Mouse (Mus musculus): Measurements from ENCODE around the gene Cmtm1.
"Not testable (repeated sequence)": the region's sequence is repeated elsewhere in the genome, so short reads cannot be mapped to it uniquely, and the experiment has no call there.

The Cmtm1 gene

DNA sequence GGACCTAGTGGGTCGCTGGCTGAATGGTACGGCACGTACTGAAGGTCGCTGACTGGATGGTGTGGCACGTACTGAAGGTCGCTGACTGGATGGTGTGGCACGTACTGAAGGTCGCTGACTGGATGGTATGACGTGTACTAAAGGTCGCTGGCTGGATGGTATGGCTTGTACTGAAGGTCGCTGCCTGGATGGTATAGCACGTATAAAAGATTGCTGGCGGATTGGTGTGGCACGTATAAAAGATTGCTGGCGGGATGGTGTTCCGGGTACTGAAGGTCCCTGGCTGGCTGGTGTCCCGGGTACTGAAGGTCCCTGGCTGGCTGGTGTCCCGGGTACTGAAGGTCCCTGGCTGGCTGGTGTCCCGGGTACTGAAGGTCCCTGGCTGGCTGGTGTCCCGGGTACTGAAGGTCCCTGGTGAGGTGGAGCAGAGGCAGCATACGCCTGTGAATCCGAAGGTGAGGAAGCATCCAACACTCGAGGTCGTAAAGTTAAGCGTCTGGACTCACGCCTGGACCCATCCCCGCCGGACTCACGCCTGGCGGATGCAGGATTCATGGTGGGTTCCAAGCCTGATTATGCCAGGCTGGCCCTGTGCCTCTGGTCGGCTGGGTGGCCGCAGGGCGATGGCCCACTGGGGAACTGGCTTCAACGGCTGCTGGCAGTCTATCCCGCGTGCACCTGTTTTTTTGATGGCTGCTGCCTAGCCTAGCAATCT is at the start of gene Cmtm1, which contains the start of gene Gm45711:
TSS of gene Cmtm1 (minus strand) at position 705 of the 715 bp plus-strand sequence.
TSS of gene Gm45711 (minus strand) at position 641 of the 715 bp plus-strand sequence.
- not testable (repeated sequence) for DNase-seq

- no peak for DNase-seq
These were observed 48.7 kb upstream of the Cmtm1 start for GRCm38 (mm10) chr8:104358637-104359036.

DNA sequence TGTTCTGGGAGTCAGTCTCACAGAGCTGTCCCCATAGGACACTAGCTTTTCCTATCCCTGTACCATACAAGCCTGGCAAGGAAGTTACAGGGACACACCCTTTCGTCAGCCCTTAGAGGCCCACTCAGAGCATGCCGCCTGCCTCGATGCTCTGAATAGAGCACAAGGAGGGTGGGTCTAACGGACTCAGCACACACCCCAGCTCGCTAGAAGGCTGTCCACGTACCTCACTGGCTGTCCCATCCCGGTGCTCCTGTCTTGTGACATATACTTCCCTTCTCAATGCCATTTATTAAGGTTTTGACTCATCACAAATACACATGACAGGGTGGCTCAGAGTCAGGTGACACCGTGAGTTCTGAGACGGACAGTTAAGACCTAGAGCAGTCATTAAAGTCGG is 44.6 kb upstream of the Cmtm1 start:
- DNase-seq, result no peak

GRCm38 (mm10) chr8:104353186-104353585 is 43.2 kb upstream of the Cmtm1 start:
- no peak for DNase-seq

GRCm38 (mm10) chr8:104350047-104350446 is 40.1 kb upstream of the Cmtm1 start:
- DNase-seq, result no peak

DNA sequence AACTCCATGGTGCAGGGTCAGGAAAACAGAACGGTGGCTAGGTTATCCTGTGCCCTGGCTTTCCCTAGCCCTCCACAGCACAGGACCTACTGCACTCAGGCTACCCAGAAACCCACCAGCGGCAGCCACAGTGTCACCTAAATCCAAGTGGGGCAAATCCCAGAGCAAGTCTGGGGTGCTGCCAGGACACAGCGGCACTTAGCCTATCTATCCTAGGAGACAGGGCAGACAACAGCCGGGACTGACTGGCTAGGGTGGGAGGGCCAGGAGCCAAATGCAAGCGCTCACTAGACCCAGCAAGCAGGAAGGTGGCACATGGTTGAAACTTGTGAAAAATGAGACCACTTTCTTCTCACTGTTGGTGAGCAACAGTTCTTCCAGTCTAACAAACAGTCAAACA is 39.0 kb upstream of the Cmtm1 start:
- no peak for DNase-seq

DNA sequence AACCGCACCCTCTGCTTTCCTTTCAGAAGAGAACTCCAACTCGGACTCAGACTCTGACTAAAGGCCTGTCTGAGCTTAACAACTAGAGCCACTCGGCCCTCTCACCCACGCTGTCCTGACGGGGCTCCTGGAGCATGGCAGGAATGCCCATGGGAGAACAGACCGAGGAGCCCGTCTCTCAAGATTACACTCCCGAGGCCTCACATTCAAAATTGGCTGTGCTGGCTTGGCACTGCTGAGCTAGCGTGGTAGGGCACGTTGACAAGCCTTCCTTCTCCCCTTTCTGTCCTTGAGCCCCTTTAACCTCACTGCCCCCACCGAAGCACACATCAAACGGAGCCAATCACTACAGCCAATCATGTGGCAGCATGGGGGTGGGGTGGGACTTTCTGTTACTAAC is 36.8 kb upstream of the Cmtm1 start:
- DNase-seq, result no peak

DNA sequence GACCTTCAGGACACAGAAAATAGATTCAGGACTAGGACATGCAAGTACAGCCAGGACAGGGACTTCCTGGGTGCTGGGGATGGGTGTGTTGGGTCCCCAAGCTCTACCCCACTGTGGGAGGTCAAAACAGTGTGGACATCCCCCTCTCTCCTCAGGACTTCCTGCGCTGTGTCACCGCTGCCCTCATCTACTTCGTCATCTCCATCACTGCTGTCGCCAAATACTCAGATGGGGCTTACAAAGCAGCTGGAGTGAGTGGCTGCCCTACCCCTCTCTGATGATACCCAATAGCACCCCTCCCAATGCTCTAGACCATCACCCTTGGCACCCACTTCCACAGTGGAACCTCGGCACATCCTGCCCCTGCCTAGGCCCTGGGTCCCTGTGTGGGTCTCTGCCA is 34.7 kb upstream of the Cmtm1 start:
- no peak for DNase-seq

- peak; percentile 85 to 86 for DNase-seq
These were observed 34.0 kb upstream of the Cmtm1 start for GRCm38 (mm10) chr8:104343957-104344356.

DNA sequence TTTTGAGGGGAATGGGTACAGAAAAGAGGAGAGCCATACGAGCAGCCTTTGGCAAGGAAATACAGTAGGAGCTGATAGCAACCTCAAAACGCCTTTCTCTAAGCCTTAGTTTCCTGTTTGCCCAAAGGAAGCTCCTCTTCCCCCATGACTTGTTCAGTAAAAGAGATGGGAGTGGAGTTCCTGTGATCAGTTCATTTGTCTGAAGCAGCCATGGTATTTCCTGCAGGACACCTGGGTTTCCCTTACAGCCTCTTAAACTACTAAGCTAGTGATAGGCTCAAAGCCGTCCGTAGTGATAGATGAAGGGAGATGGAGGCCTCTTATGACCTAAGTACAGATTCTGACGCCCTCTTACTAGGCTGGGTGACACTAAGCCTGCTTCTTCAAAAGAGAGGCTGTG is 32.5 kb upstream of the Cmtm1 start:
- DNase-seq, result no peak

- DNase-seq, result no peak
These were observed 31.7 kb upstream of the Cmtm1 start for GRCm38 (mm10) chr8:104341678-104342077.

- no peak for DNase-seq
These were observed 31.2 kb upstream of the Cmtm1 start for GRCm38 (mm10) chr8:104341106-104341561.

GRCm38 (mm10) chr8:104340233-104341105 is 30.5 kb upstream of the Cmtm1 start:
- DNase-seq, result peak; percentile 85 to 87

DNA sequence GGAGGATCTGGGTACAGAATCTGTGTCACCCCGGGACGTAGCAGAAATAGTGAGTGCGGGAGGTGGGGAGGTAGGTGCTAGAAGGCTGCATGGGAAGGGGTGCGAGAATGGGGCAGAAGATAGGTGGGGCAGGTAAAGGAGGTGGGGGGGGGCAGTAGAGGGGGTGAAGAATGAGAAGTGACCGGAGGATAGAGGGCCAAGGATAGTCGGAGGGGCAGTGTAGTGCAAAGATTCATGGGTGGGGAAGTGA is 30.0 kb upstream of the Cmtm1 start:
- DNase-seq, result no peak

DNA sequence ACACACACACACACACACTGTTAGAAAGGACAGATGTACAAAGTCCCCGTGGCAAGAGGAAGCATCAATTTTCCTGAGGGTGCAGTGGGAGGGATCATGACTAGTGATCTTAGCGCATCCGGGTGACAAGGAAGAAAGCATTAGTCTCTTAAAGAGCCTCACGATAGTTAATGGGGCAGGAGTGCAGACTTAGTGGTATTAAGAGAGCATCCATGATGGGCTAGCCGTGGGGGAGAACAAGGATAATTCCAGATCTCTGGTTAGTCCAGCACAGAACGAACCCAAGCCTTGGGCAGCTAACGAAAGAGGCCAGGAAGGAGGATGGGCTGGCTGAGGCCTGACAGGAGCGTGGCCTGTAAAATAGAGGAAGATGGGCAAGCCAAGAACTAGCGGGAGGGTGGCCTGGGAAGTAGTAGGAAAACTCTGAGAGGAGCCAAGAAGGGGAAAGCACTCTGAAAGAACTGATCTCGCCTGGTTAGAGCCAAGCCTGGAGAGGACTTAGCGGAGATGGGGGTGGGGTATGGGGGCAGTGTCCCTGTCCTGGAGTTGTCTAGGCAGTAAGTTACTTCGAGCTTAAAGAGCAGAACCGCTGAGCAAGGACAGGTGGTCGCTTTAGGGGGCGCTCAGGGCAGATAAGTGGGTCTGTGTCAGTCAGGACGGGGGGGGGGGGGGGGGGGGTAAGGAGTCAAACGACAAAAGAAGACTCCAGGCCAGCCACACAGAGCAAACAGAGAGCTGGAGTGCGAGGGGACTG is 29.5 kb upstream of the Cmtm1 start, which contains the start of gene Cmtm3:
TSS of gene Cmtm3 (plus strand) at position 182 of the 754 bp plus-strand sequence.
- no peak for DNase-seq

- peak; percentile 50 to 51 for DNase-seq
These were observed 27.9 kb upstream of the Cmtm1 start for GRCm38 (mm10) chr8:104337890-104338289.

DNA sequence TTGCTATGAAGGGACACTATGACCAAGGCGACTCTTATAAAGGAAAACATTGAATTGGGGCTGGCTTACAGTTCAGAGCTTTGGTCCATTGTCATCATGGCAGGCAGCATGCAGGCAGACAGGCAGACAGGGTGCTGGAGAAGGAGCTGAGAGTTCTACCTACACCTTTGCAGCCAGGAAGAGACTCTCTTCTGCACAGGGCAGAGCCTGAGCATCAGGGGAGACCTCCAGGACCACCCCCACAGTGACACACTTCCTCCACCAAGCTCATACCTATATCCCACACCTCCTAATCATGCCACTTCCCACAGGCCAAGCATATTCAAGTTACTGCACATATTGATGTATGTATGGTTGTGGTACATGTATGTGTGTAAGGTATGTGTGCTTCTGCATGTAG is 26.9 kb upstream of the Cmtm1 start:
- no peak for DNase-seq

DNA sequence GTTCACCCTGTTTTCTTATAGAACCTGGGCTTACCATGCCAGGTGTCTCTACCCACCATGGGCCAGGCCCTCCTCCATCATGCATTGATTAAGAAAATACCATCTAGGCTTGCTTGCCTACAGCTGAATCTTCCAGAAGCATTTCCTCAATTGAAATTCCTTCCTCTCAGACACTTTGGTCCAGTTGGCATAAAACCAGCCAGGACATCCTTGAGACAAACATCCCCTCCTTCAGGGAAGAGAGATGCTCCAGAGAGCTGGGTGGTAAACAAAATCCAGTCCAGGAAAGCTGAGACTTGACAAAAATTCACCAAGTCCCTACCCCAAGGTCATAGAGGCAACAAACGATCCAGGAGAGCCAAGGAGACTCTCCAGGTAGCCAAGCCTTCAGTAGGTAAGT is 24.3 kb upstream of the Cmtm1 start:
- DNase-seq, result no peak

- DNase-seq, result no peak
These were observed 23.8 kb upstream of the Cmtm1 start for GRCm38 (mm10) chr8:104333786-104334185.

DNA sequence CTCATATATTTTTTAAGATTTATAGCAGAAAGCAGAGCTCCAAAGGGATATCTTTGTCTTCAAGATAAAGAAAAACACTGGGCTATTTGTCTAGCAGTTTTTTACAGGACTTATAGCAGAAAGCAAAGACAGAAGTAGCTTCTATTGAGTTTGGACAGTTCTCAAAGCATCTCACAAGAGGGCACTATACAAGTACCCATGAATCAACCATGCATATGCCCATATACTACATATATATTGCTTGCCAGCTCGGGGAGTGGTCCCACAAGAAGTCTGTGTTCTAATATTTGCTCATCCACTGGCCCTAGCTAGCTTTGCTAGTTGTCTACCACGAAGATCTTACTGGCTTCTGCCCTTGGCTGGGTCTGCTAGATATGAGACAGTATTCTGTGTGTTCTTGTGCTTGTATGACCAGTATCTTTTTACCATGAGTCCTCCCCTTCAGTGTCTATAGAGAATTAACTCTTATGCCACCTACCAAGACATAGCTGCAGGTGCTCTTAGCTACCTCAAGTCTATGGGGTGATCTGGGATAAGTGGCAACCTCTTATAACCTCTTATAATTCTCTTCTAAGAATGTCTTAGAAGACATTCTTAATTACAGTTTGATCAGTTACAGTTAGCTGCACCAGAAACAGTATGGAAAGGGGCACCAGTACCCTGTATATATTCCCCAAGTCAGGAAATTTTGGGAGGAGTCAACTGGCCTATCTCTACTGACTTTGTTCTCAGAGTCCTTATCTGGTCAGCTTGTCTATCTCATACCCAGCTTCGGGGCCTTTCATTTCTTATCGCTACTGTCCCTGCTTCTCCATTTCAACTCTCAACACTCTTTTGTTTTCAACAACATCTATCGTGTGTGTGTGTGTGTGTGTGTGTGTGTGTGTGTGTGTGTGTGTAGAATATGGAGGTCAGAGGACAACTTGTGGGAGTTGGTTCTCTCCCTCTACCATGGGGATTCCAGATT is 23.0 kb upstream of the Cmtm1 start:
- DNase-seq, result no peak

GRCm38 (mm10) chr8:104321930-104322329 is 12.0 kb upstream of the Cmtm1 start, which contains the start of gene Cmtm2b:
Cmtm2b (plus strand) TSS chr8:104322230.
- DNase-seq, result not testable (repeated sequence)

DNA sequence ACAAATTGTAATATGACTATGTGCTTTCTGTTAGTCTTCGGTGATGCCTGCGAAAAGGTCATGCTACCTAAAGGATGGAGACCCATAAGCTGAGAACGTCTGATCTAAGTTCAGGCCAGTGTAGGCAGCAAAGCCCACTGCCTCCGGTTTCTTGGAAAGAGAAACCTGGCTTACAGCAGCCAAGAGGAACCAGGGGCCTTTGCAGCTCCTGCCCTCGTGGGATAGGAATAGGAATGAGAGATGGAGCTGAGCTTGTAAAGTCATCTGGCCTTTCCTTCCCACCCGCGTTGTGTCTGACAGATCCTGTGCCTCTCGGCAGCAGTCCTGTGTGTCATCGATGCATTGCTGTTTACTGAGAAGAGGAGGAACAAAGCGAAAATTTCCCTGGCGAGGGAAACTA is 11.3 kb upstream of the Cmtm1 start, which contains the start of gene Gm11020:
TSS of gene Gm11020 (plus strand) at position 301 of the 400 bp plus-strand sequence.
- not testable (repeated sequence) for DNase-seq

Measured in B cell, adult 2 months (primary cell).